Mouse (Mus musculus) urinary bladder, postnatal 4 days (tissue): ENCODE data around the gene Tbce.

Experiments
- DNase-seq, 2 experiments: peaks; one replicate each; pipeline ENCODE4 v3.0.0; 2021 to 2022; ENCODE audit warnings: low spot score in 2 of 2

The Tbce gene

GRCm38 (mm10) chr13:13966172-13966571, 73.3 kb downstream of the Tbce start:
- no peak for DNase-seq

- DNase-seq: no peak
Measured at GRCm38 (mm10) chr13:13965388-13965964, 74.0 kb downstream of the Tbce start.

- no peak for DNase-seq
Measured at GRCm38 (mm10) chr13:13961046-13961445, 78.4 kb downstream of the Tbce start.

- DNase-seq: no peak
Measured at GRCm38 (mm10) chr13:13960211-13960610, 79.2 kb downstream of the Tbce start.

- no peak for DNase-seq
Measured at GRCm38 (mm10) chr13:13956686-13957085, 82.8 kb downstream of the Tbce start.

- DNase-seq: peak in 1 of 2 experiments; percentile 35
Measured at GRCm38 (mm10) chr13:13954931-13955330, 84.5 kb downstream of the Tbce start.

- DNase-seq: peak; percentile 92 to 94
Measured at GRCm38 (mm10) chr13:13953874-13954832, 85.3 kb downstream of the Tbce start, which contains the start of gene B3galnt2. Gene B3galnt2, plus strand, starts transcription at chr13:13954469.
